Mouse (Mus musculus) testis, postnatal 14 days (tissue): ENCODE results near the gene Vsx1.

ENCODE experiments used
- DNase-seq: peaks from one replicate; pipeline ENCODE4 v3.0.0; 2021; ENCODE audit warnings: low spot score

The Vsx1 gene

DNA sequence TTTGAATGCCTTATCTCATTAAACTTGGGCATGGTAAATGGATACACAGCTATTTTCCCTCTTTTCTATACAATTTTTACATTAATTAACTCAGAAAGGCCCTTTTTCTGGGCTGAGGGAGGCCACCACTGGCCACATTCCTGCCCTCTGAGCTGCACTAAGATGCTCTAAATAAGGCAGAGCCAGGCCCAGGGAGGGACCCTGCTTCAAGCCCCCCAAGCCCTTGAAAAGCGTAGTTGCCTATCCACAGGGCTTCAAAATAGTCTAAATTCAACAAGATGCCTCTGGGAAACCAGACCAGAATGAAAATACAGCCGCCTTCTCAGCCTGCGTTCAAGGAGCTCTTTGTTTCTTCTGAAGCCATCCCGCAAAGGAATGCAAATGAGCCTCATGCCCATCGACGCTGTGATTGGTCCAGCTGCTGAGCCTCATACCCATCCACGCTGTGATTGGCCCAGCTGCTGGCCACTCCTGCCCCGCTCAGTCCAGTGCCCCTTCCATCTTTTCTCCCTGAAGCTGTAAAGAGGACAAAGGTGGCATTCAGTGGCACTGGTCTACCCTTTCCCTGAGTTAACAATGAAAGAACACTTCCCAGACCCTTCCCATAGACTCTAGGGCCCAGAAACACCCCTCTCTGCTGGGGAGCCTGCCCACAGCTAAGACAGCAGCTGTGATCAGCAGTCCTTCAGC is 45.3 kb downstream of the Vsx1 start:
- peak; percentile 55 for DNase-seq

DNA sequence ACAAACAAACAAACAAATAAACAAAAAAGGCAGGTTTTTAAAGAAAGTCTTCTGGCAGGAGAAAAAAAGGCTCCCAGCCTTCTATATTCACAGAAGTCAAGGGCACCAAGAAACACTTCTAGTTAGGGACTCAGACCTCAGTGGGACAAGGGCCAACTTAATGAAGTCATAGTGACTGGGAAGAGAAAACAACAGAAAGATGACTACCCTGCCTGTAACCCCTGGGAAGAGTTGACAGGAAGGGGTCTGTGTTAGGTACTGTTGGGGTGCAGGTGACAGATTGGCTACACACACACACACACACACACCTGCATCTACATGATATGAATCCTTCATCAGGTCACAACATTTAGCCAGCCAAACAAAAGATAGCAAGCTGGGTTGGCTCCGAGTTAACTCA is 46.0 kb downstream of the Vsx1 start:
- no peak for DNase-seq

DNA sequence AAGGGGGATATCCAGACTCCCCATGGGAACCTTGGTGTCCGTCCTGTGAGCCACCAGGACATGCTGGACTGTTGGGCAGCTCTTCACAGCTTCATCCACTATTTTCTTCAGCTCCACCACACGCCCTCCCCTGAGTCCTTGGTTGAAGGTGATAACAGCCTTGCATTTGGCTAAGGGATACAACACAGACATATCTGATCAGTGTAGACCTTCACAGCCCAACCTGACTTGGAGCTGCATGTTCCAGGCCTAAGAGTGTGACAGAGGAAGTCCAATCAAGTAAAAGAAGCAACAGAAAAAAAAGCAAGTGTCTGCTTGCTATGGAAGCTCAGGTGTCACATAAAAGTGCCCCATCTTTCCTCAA is 50.8 kb downstream of the Vsx1 start:
- no peak for DNase-seq

DNA sequence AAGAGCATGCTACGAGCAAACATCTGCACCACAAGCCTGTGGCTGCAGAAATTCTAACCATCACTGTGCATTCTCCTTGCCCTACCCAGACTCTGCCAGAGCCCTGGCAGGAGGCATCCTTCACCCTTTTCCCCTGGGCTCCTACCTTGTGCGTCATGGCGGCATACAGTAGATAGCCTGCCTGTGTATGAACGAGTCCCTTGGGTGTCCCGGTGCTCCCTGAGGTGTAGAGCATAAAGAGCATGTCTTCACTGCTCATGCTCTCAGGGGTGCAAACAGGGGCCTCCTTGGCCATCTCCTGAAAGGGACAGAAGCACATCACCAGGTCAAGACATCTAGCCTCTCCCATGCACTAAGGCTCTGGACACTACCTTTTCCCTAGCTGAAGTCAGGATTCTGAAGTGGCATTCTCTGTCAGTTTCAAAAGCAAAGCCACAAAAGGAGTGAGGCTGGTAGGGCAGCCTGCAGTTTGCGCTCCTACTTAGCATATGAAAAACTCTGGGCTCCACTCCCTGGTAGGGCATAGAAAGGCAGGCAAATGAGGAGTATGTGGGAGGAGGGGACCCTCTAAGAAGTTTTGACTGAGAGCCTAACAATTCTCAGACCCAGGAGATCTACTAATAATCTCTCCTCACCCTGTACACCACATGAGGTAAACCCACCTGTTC is 51.3 kb downstream of the Vsx1 start:
- no peak for DNase-seq

DNA sequence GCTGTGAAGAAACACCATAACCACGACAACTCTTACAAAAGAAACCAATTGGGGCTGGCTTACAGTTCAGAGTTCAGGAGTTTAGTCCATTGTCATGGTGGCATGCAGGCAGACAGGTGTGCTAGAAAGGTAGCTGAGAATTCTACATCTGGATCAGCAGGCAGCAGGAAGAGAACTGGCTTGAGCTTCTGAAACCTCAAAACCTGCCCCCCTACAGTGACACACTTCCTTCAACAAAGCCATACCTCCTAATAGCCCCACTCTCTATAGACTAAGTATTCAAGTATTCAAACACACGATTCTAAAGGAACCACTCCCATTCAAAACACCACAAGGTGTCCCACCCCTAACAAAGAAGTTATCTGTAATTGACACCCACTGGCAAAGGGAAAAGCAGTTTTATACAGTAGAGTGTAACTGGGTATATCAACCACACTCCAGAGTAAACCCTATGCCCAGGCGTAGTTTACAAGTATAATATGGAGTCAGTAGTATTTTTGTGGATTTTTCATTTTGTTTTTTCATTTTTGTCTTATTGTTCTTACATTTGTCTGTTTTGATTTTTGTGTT is 53.2 kb downstream of the Vsx1 start:
- DNase-seq, result no peak
